ENCODE assay signal across 17 mouse cellular contexts in genomic region chr7:113638098-113638497, GRCm38 (mm10).
DNase-seq lines count a peak whose midpoint lies in the region; ATAC-seq lines count a peak whose summit lies in the region.
"Had no signal": no experiment of that assay in that cellular context is flagged by ENCODE, and none has a peak within 500 bp of the region (broad histone marks: within the 10 kb centered on the region; RNA-seq: fewer than 3 reads in every experiment).

No protein-coding gene starts in this region.

- no peaks in the 10 kb centered on the region for H3K36me3 ChIP-seq in intestine, embryonic 16.5 days (ENCODE audit: control insufficient read depth, insufficient read depth, low read length)
- H3K36me3 ChIP-seq in midbrain, embryonic 16.5 days (ENCODE audit: control insufficient read depth, insufficient read depth, low read length), result no peaks in the 10 kb centered on the region
- H3K36me3 ChIP-seq in intestine, embryonic 15.5 days, result no peaks in the 10 kb centered on the region
- H3K36me3 ChIP-seq: G1E; heart, embryonic 10.5 days; midbrain, embryonic 15.5 days; neural tube, embryonic 12.5 days had no signal

- no peaks in the 10 kb centered on the region for H3K4me1 ChIP-seq in intestine, embryonic 16.5 days (ENCODE audit: control insufficient read depth, insufficient read depth, low read length)
- no peaks in the 10 kb centered on the region for H3K4me1 ChIP-seq in midbrain, embryonic 16.5 days (ENCODE audit: control insufficient read depth, insufficient read depth, low read length)
- no peaks in the 10 kb centered on the region for H3K4me1 ChIP-seq in intestine, embryonic 15.5 days (replicated peaks)
- H3K4me1 ChIP-seq: heart, embryonic 10.5 days; midbrain, embryonic 15.5 days; neural tube, embryonic 12.5 days had no signal

- H3K27ac ChIP-seq in intestine, embryonic 16.5 days (ENCODE audit: low read length), result no peak overlapping the region
- H3K27ac ChIP-seq in midbrain, embryonic 16.5 days (ENCODE audit: low read length), result no peak overlapping the region
- no peak overlapping the region for H3K27ac ChIP-seq in intestine, embryonic 15.5 days
- H3K27ac ChIP-seq: heart, embryonic 10.5 days; midbrain, embryonic 15.5 days; neural tube, embryonic 12.5 days had no signal

- WGBS in intestine, embryonic 16.5 days, result 76% methylated on average over 6 of the region's 6 CpGs
- WGBS in midbrain, embryonic 16.5 days, result 54% methylated on average over 6 of the region's 6 CpGs
- WGBS in intestine, embryonic 15.5 days, result 80% methylated on average over 6 of the region's 6 CpGs

- H3K27me3 ChIP-seq in intestine, embryonic 16.5 days (replicated peaks; ENCODE audit: control insufficient read depth, insufficient read depth, low read length), result no peaks in the 10 kb centered on the region
- H3K27me3 ChIP-seq in midbrain, embryonic 16.5 days (ENCODE audit: control insufficient read depth, insufficient read depth, low read depth, low read length), result no peaks in the 10 kb centered on the region
- H3K27me3 ChIP-seq in intestine, embryonic 15.5 days (replicated peaks), result no peaks in the 10 kb centered on the region
- H3K27me3 ChIP-seq: midbrain, embryonic 15.5 days; neural tube, embryonic 12.5 days had no signal

- H3K9ac ChIP-seq in intestine, embryonic 16.5 days (ENCODE audit: low read depth, low read length), result no peak overlapping the region
- no peak overlapping the region for H3K9ac ChIP-seq in midbrain, embryonic 16.5 days (ENCODE audit: low read depth, low read length)
- H3K9ac ChIP-seq in intestine, embryonic 15.5 days, result no peak overlapping the region
- H3K9ac ChIP-seq: midbrain, embryonic 15.5 days; neural tube, embryonic 12.5 days had no signal

- intact Hi-C loops in left cerebral cortex, postnatal 4 days (cut with DNase I), result no loop called here
- intact Hi-C loops in left cerebral cortex, postnatal 25 days (cut with DNase I), result no loop called here

- no peak overlapping the region for H3K4me2 ChIP-seq in intestine, embryonic 16.5 days (ENCODE audit: low read depth, low read length)
- no peak overlapping the region for H3K4me2 ChIP-seq in midbrain, embryonic 16.5 days (ENCODE audit: low read length)
- H3K4me2 ChIP-seq in intestine, embryonic 15.5 days (replicated peaks), result no peak overlapping the region
- H3K4me2 ChIP-seq: liver, embryonic 11.5 days; midbrain, embryonic 15.5 days; neural tube, embryonic 12.5 days had no signal

- no peak for ATAC-seq in intestine, embryonic 16.5 days
- ATAC-seq in midbrain, embryonic 16.5 days, result no peak
- no peak for ATAC-seq in intestine, embryonic 15.5 days
- ATAC-seq: intestine, postnatal 0 days; midbrain, embryonic 15.5 days had no signal

- no peak overlapping the region for H3K4me3 ChIP-seq in intestine, embryonic 16.5 days (ENCODE audit: low read length)
- no peak overlapping the region for H3K4me3 ChIP-seq in midbrain, embryonic 16.5 days (ENCODE audit: low read depth, low read length)
- no peak overlapping the region for H3K4me3 ChIP-seq in intestine, embryonic 15.5 days (replicated peaks)
- H3K4me3 ChIP-seq: heart, embryonic 10.5 days; midbrain, embryonic 15.5 days; neural tube, embryonic 12.5 days had no signal

- DNase-seq in left cerebral cortex, adult 11 months (ENCODE audit: low spot score), result peak; percentile 35
- DNase-seq in left cerebral cortex, postnatal 4 days, result no peak
- peak; percentile 65 to 76 for DNase-seq in layer of hippocampus, adult 8-10 months (ENCODE audit: low spot score in 2 of 2)
- peak; percentile 45 to 92 for DNase-seq in left cerebral cortex, postnatal 25 days (ENCODE audit: low spot score in 2 of 2)
- DNase-seq in embryo, embryonic 10 days (ENCODE audit: low spot score), result no peak
- DNase-seq: cerebellum, adult 18-20 months; lung, postnatal 36 days; retina, postnatal 1 day had no signal

- no peaks in the 10 kb centered on the region for H3K9me3 ChIP-seq in intestine, embryonic 16.5 days (ENCODE audit: control insufficient read depth, low read length)
- no peaks in the 10 kb centered on the region for H3K9me3 ChIP-seq in midbrain, embryonic 16.5 days (replicated peaks; ENCODE audit: control insufficient read depth, low read length, poor library complexity, severe bottlenecking)
- no peaks in the 10 kb centered on the region for H3K9me3 ChIP-seq in intestine, embryonic 15.5 days
- H3K9me3 ChIP-seq: G1E; heart, embryonic 10.5 days; midbrain, embryonic 15.5 days; neural tube, embryonic 12.5 days had no signal

Comparison
In these comparisons a context has a peak if more than half of its experiments do, and no peak if none do; other contexts are left out.
1. DNase-seq: peak in left cerebral cortex, adult 11 months (single experiment), layer of hippocampus, adult 8-10 months (2 of 2) and left cerebral cortex, postnatal 25 days (2 of 2); none in left cerebral cortex, postnatal 4 days (single experiment) and embryo, embryonic 10 days (single experiment).